8 mouse cellular contexts compared by ENCODE assay signal in genomic region chr3:89159616-89160344, GRCm38 (mm10). TPM values are rescaled to one million over a fixed set of nuclear protein-coding genes. Genes with fewer than 3 reads are reported as not detected.
DNase-seq lines count a peak whose midpoint lies in the region; ATAC-seq and TF ChIP-seq lines count a peak whose summit lies in the region.

Gene Hcn3, minus strand, starts transcription at chr3:89160196.

- TF ChIP-seq POLR2A in liver, adult 2 months (IDR thresholded peaks at IDR 0.05; ENCODE audit: extremely low read depth, insufficient read depth, low read length) = no peak
- TF ChIP-seq POLR2A in myocyte (IDR thresholded peaks at IDR 0.05; ENCODE audit: insufficient read length, low read depth) = no peak

- peak in 1 of 2 experiments; percentile 59 for DNase-seq in layer of hippocampus, adult 2 months (ENCODE audit: low spot score in 2 of 2)
- DNase-seq in layer of hippocampus, adult 9-11 months = no peak
- DNase-seq in c-Kit-positive CD71-positive TER-119-negative erythroid progenitor cells, embryonic 14.5 days (ENCODE audit: low read depth) = peak; percentile 71
- DNase-seq in intestine, embryonic 14.5 days (ENCODE audit: low spot score) = peak; percentile 81
- no peak for DNase-seq in liver, adult 2 months (ENCODE audit: extremely low read depth, low read depth, low spot score)

- H3K36me3 ChIP-seq in forebrain, embryonic 16.5 days (ENCODE audit: control insufficient read depth, insufficient read depth) = no peaks in the 10 kb centered on the region
- H3K36me3 ChIP-seq in intestine, embryonic 14.5 days (ENCODE audit: control insufficient read depth, insufficient read depth, low read length) = no peaks in the 10 kb centered on the region
- no peaks in the 10 kb centered on the region for H3K36me3 ChIP-seq in liver, adult 2 months (ENCODE audit: control insufficient read depth, insufficient read depth, low read length)
- no peaks in the 10 kb centered on the region for H3K36me3 ChIP-seq in myocyte (ENCODE audit: control insufficient read depth, insufficient read depth)
- H3K36me3 ChIP-seq in stomach, embryonic 16.5 days (ENCODE audit: control insufficient read depth, insufficient read depth, low read length) = no peaks in the 10 kb centered on the region

- peak within 1 kb of the TSS; percentile 79 for H3K4me2 ChIP-seq in forebrain, embryonic 16.5 days (ENCODE audit: low read length)
- H3K4me2 ChIP-seq in intestine, embryonic 14.5 days (ENCODE audit: low read length) = peak within 1 kb of the TSS; percentile 98
- peak within 1 kb of the TSS; percentile 56 for H3K4me2 ChIP-seq in myocyte (ENCODE audit: low read depth)
- peak within 1 kb of the TSS; percentile 99 for H3K4me2 ChIP-seq in stomach, embryonic 16.5 days (ENCODE audit: low read depth, low read length)

- H3K9me3 ChIP-seq in forebrain, embryonic 16.5 days (ENCODE audit: control insufficient read depth, low read length) = no peaks in the 10 kb centered on the region
- H3K9me3 ChIP-seq in intestine, embryonic 14.5 days (ENCODE audit: control insufficient read depth, low read length) = no peaks in the 10 kb centered on the region
- no peaks in the 10 kb centered on the region for H3K9me3 ChIP-seq in stomach, embryonic 16.5 days (replicated peaks; ENCODE audit: control insufficient read depth, low read length)

- ATAC-seq in forebrain, embryonic 16.5 days = peak; percentile 78
- peak; percentile 67 for ATAC-seq in intestine, embryonic 14.5 days (replicated peaks; ENCODE audit: low FRiP score, low TSS enrichment, low read depth)
- ATAC-seq in stomach, embryonic 16.5 days (ENCODE audit: insufficient read depth, low FRiP score) = peak; percentile 69

- WGBS in forebrain, embryonic 16.5 days = under 1% methylated on average over 60 of the region's 66 CpGs
- WGBS in intestine, embryonic 14.5 days = under 1% methylated on average over 34 of the region's 66 CpGs
- WGBS in liver, adult 2 months = under 1% methylated on average over 66 of the region's 66 CpGs
- WGBS in stomach, embryonic 16.5 days = under 1% methylated on average over 66 of the region's 66 CpGs

- H3K4me1 ChIP-seq in forebrain, embryonic 16.5 days (replicated peaks; ENCODE audit: control insufficient read depth, insufficient read depth, low read length) = peaks cover 25% of the 10 kb centered on the region
- peaks cover 9% of the 10 kb centered on the region for H3K4me1 ChIP-seq in intestine, embryonic 14.5 days (replicated peaks; ENCODE audit: control insufficient read depth, insufficient read depth, low read length)
- peaks cover 3% of the 10 kb centered on the region; the same call in 1 of the 2 replicates for H3K4me1 ChIP-seq in liver, adult 2 months (ENCODE audit: control insufficient read depth, insufficient read depth, low read length)
- H3K4me1 ChIP-seq in stomach, embryonic 16.5 days (ENCODE audit: control insufficient read depth, insufficient read depth, low read length) = peaks cover 12% of the 10 kb centered on the region

- H3K9ac ChIP-seq in forebrain, embryonic 16.5 days (replicated peaks; ENCODE audit: low read depth, low read length) = peak within 1 kb of the TSS; percentile 81
- H3K9ac ChIP-seq in intestine, embryonic 14.5 days (ENCODE audit: low read length) = peak within 1 kb of the TSS; percentile 43; the same call in 1 of the 2 replicates
- H3K9ac ChIP-seq in liver, adult 2 months (ENCODE audit: low read depth, low read length) = peak within 1 kb of the TSS; percentile 52
- H3K9ac ChIP-seq in stomach, embryonic 16.5 days (ENCODE audit: low read length) = peak within 1 kb of the TSS; percentile 68

- H3K4me3 ChIP-seq in layer of hippocampus, adult 2 months = peak within 1 kb of the TSS; percentile 62
- peak within 1 kb of the TSS; percentile 80 for H3K4me3 ChIP-seq in forebrain, embryonic 16.5 days (replicated peaks; ENCODE audit: low read length)
- H3K4me3 ChIP-seq in intestine, embryonic 14.5 days (ENCODE audit: low read depth, low read length) = peak within 1 kb of the TSS; percentile 57
- H3K4me3 ChIP-seq in liver, adult 2 months (ENCODE audit: insufficient read depth, low read depth, low read length) = peak within 1 kb of the TSS; percentile 46; the same call in 1 of the 2 replicates
- no peak within 1 kb of the TSS for H3K4me3 ChIP-seq in myocyte
- H3K4me3 ChIP-seq in stomach, embryonic 16.5 days (replicated peaks; ENCODE audit: low read length) = peak within 1 kb of the TSS; percentile 63

- no peaks in the 10 kb centered on the region for H3K27me3 ChIP-seq in forebrain, embryonic 16.5 days (replicated peaks; ENCODE audit: control insufficient read depth, insufficient read depth, low read length)
- no peaks in the 10 kb centered on the region; the same call in 1 of the 2 replicates for H3K27me3 ChIP-seq in intestine, embryonic 14.5 days (replicated peaks; ENCODE audit: control insufficient read depth, insufficient read depth, low read length)
- no peaks in the 10 kb centered on the region for H3K27me3 ChIP-seq in liver, adult 2 months (ENCODE audit: control insufficient read depth, insufficient read depth, low read length)
- peaks cover 22% of the 10 kb centered on the region for H3K27me3 ChIP-seq in myocyte (ENCODE audit: control insufficient read depth, insufficient read depth, insufficient read length)
- H3K27me3 ChIP-seq in stomach, embryonic 16.5 days (ENCODE audit: control insufficient read depth, insufficient read depth, low read length) = 0 out of 2 replicates have a peak, but pooled peaks cover 2% of the 10 kb centered on the region

- no peak within 1 kb of the TSS for H3ac ChIP-seq in myocyte (ENCODE audit: control insufficient read depth, insufficient read length)

- no peaks in the 10 kb centered on the region for H3K79me2 ChIP-seq in liver, adult 2 months (ENCODE audit: control insufficient read depth, insufficient read depth, low read length)
- H3K79me2 ChIP-seq in myocyte (ENCODE audit: control insufficient read depth, insufficient read depth) = no peaks in the 10 kb centered on the region

- peak; percentile 73 for TF ChIP-seq CTCF in layer of hippocampus, adult 2 months (conservative IDR thresholded peaks at IDR 0.05)
- TF ChIP-seq CTCF in liver, adult 2 months (IDR thresholded peaks at IDR 0.05; ENCODE audit: low read depth, low read length) = peak; percentile 57

- no peak within 1 kb of the TSS for H3K27ac ChIP-seq in layer of hippocampus, adult 2 months
- H3K27ac ChIP-seq in forebrain, embryonic 16.5 days (ENCODE audit: low read length) = no peak within 1 kb of the TSS; the same call in 1 of the 2 replicates
- H3K27ac ChIP-seq in intestine, embryonic 14.5 days (ENCODE audit: low read depth) = no peak within 1 kb of the TSS
- H3K27ac ChIP-seq in liver, adult 2 months (replicated peaks; ENCODE audit: insufficient read depth, low read depth, low read length) = no peak within 1 kb of the TSS
- H3K27ac ChIP-seq in stomach, embryonic 16.5 days (ENCODE audit: low read length) = no peak within 1 kb of the TSS

TF ChIP-seq in myocyte, 11 proteins besides CTCF, POLR2A, EP300 and RAD21:
- peak in 1 of 3 experiments; percentile 2 for TF ChIP-seq MYOD1 (IDR thresholded peaks at IDR 0.05; ENCODE audit: control insufficient read depth in 1 of 3, insufficient read length in 2 of 3, low read depth in 2 of 3)
- TF ChIP-seq MAX (IDR thresholded peaks at IDR 0.05; ENCODE audit: low read depth) = no peak
- no peak for TF ChIP-seq E2F4 (IDR thresholded peaks at IDR 0.05; ENCODE audit: insufficient read depth)
- TF ChIP-seq MYOG (IDR thresholded peaks at IDR 0.05; ENCODE audit: control insufficient read depth in 1 of 3, insufficient read depth in 1 of 3, insufficient read length in 2 of 3, low read depth in 2 of 3) = peak in 1 of 3 experiments; percentile 41

RNA-seq across cellular contexts. Expression of gene Hcn3, which starts in this region (rescaled TPM):
- total RNA-seq in layer of hippocampus, adult 2 months (2021) = 10 to 100 TPM; 10.2 to 13.3 TPM
- polyA plus RNA-seq in forebrain, embryonic 16.5 days (2015; fragmentation: Nextera tagmentation; extraction: Ambion mirVana) = 34.0 and 39.6 TPM in 2 replicates
- 1.8 and 2.5 TPM in 2 replicates for polyA plus RNA-seq in intestine, embryonic 14.5 days (2014; fragmentation: Nextera tagmentation; extraction: Ambion mirVana)
- total RNA-seq in liver, adult 2 months (2014; rRNA removed) = 0.09 and 0.20 TPM in 2 replicates
- 0.19 and 0.44 TPM in 2 replicates for polyA plus RNA-seq in liver, adult 2 months (2012; rRNA removed)
- 0.10 TPM for polyA plus RNA-seq in myocyte (2012; fragmentation: generic; extraction: Trizol)
- 1.7 and 1.8 TPM in 2 replicates for polyA plus RNA-seq in stomach, embryonic 16.5 days (2015; fragmentation: Nextera tagmentation; extraction: Ambion mirVana)

Comparison
In these comparisons a context has a peak if more than half of its experiments do, and no peak if none do; other contexts are left out.
1. DNase-seq: peak in c-Kit-positive CD71-positive TER-119-negative erythroid progenitor cells, embryonic 14.5 days (single experiment) and intestine, embryonic 14.5 days (single experiment); none in layer of hippocampus, adult 9-11 months (single experiment) and liver, adult 2 months (single experiment).
2. Peak in every context shown above with its lines, with median percentiles within 50 percentile points of each other: ATAC-seq, H3K4me2 ChIP-seq and H3K9ac ChIP-seq.